Mouse (Mus musculus) liver, adult 2 months (tissue): ENCODE data around the gene Robo4.

Experiments used
- CTCF ChIP-seq: fragments of 200-500 bp; IDR thresholded peaks from 2 replicates; pipeline ENCODE4 v1.5.1; 2011; ENCODE audit warnings: low read depth, low read length, control low read depth
- POLR2A ChIP-seq: fragments of 200-500 bp; IDR thresholded peaks from 2 replicates; pipeline ENCODE4 v1.6.1; 2011; ENCODE audit warnings: low read length, control low read depth; ENCODE audit not compliant: insufficient read depth; ENCODE audit errors: extremely low read depth

GRCm38 (mm10) chr9:37362881-37363280 lies 38.8 kb upstream of the Robo4 start:
- TF ChIP-seq POLR2A (no peak), CTCF (no peak)
